Mouse (Mus musculus) heart, embryonic 16.5 days (tissue): ENCODE data around the gene Gm10378. TPM values are rescaled to one million over a fixed set of nuclear protein-coding genes. Genes with fewer than 3 reads are reported as not detected.
"Not testable (repeated sequence)": the region's sequence is repeated elsewhere in the genome, so short reads cannot be mapped to it uniquely, and the experiment has no call there.

ENCODE experiments used
- ATAC-seq: fragments of 200-750 bp; cut with Nextera tagmentation; replicated peaks from 2 replicates; pipeline ENCODE4 v1.8.0; 2017; ENCODE audit warnings: moderate number of reproducible peaks; ENCODE audit not compliant: insufficient read depth, low FRiP score; ENCODE audit errors: extremely low read depth
- H3K27ac ChIP-seq: fragments of 300-500 bp; sonication (generic); 2 replicates; pipeline ENCODE4 v1.5.1; 2014; ENCODE audit warnings: mild to moderate bottlenecking, low read length, control low read depth, moderate library complexity
- H3K27me3 ChIP-seq: fragments of 300-500 bp; sonication (generic); 2 replicates; pipeline ENCODE4 v1.6.1; 2014; ENCODE audit warnings: low read length, mixed read lengths; ENCODE audit not compliant: control insufficient read depth, insufficient read depth
- H3K36me3 ChIP-seq: fragments of 300-500 bp; sonication (generic); 2 replicates; pipeline ENCODE4 v1.6.1; 2014; ENCODE audit not compliant: control insufficient read depth, insufficient read depth
- H3K4me1 ChIP-seq: fragments of 300-500 bp; sonication (generic); 2 replicates; pipeline ENCODE4 v1.6.1; 2014; ENCODE audit warnings: low read length, mixed read lengths; ENCODE audit not compliant: control insufficient read depth, insufficient read depth
- H3K4me2 ChIP-seq: fragments of 300-500 bp; sonication (generic); 2 replicates; pipeline ENCODE4 v1.6.1; 2014; ENCODE audit warnings: low read depth, mild to moderate bottlenecking, control low read depth, low read length
- H3K4me3 ChIP-seq: fragments of 300-500 bp; sonication (generic); 2 replicates; pipeline ENCODE4 v1.5.1; 2014; ENCODE audit warnings: mild to moderate bottlenecking, control low read depth, low read length
- H3K9ac ChIP-seq: fragments of 300-500 bp; sonication (generic); 2 replicates; pipeline ENCODE4 v1.6.1; 2014; ENCODE audit warnings: low read length, control low read depth
- H3K9me3 ChIP-seq: fragments of 300-500 bp; sonication (generic); replicated peaks from 2 replicates; pipeline ENCODE4 v1.6.1; 2016; ENCODE audit warnings: low read length; ENCODE audit not compliant: control insufficient read depth
- WGBS: fragments of 180-500 bp; shearing (Covaris S2); extraction: QIAGEN DNeasy Blood & Tissue Kit; methylation state at CpG from one replicate; pipeline ENCODE4 v1.1.7; 2014; 5-methylcytosine and 5-hydroxymethylcytosine counted together
- microRNA-seq: library from miRNA; unstranded; fragments of <30 nt; microRNA quantifications from one replicate; pipeline ENCODE4, GENCODE M21; 2017
- polyA plus RNA-seq: library from polyadenylated mRNA; unstranded; fragments of >200 nt; fragmentation: Nextera tagmentation; extraction: Ambion mirVana; gene quantifications from 2 replicates; pipeline ENCODE4 v1.2.1, GENCODE M21; 2015

The Gm10378 gene
- polyA plus RNA-seq, result not detected in 2 replicates

DNA sequence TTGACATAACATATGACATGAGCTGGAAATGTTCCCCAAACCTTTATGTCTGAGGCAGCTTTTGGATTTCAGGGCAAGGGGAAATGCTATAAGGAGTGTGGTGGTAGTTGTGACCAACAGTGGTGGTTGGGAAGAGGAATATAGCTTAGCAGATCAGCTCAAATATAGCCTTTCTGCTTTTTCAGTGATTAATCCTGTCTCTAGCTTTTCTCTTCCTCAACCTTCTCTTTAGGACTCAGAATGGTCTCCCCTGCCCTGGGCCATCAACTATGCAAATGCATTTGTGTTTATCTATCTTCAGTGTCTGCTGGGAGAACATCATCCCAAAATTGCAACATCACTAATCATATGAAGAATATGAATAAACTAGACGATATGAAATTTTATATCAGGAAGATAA, at the start of gene Gm10378:
TSS of gene Gm10378 (plus strand) at position 301 of the 400 bp plus-strand sequence.
- WGBS, result no CpG with 5 or more reads among the region's 1 CpGs
- not testable (repeated sequence) for H3K9me3 ChIP-seq, H3K4me3 ChIP-seq, H3K27me3 ChIP-seq, H3K27ac ChIP-seq, ATAC-seq, H3K9ac ChIP-seq, H3K4me2 ChIP-seq, H3K4me1 ChIP-seq, H3K36me3 ChIP-seq

DNA sequence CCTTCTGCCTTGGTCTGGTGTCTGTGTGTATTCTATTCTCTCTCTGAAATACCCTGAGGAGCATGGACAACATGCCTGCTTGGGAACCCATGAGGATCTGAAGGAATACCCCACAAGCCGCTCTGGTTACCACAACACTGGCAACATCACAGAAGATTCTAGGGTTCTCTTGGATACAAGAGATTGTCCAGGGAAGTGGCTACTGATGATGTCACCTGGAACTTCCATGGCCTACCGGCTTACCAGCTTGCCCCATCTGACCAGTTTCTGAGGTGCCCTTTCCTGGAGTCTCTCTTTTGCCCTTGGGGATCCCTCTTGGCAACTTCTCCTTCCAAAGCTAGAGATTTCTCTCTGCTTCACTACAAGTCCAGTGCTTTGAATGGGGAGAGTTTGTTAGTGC, 13.9 kb upstream of the Gm10378 start, which contains the start of gene Gm3633:
TSS of gene Gm3633 (minus strand) at position 101 of the 400 bp plus-strand sequence.
- not testable (repeated sequence) for H3K36me3 ChIP-seq, H3K27ac ChIP-seq, H3K9ac ChIP-seq, H3K4me3 ChIP-seq, H3K4me2 ChIP-seq, H3K9me3 ChIP-seq, H3K27me3 ChIP-seq, H3K4me1 ChIP-seq, ATAC-seq
- WGBS, result 60% methylated on average over 1 of the region's 2 CpGs

Small RNA genes lying within 50 kb of the gene (microRNA-seq; reads per million reads assigned to microRNA genes)
- gene Gm23620, result not detected
- gene Gm25228, result not detected

Other genes starting within 250 kb of the Gm10378 start
- gene Gm8005, start 216.3 kb upstream of the Gm10378 start, polyA plus RNA-seq, result not detected in 2 replicates
- not detected in 2 replicates for gene Gm8011, start 192.1 kb upstream of the Gm10378 start, polyA plus RNA-seq
- gene Gm8020, start 153.6 kb upstream of the Gm10378 start, polyA plus RNA-seq, result not detected in 2 replicates
- not detected in 2 replicates for gene Gm8024, start 131.7 kb upstream of the Gm10378 start, polyA plus RNA-seq
- not detected in 2 replicates for gene Gm17124, start 56.1 kb upstream of the Gm10378 start, polyA plus RNA-seq
- gene Gm3633, start 14.0 kb upstream of the Gm10378 start, polyA plus RNA-seq, result not detected in 2 replicates
- not detected in 2 replicates for gene Gm3015, start 112.9 kb downstream of the Gm10378 start, polyA plus RNA-seq
- gene Gm10377, start 142.0 kb downstream of the Gm10378 start, polyA plus RNA-seq, result not detected in 2 replicates
- not detected in 2 replicates for gene Gm21977, start 197.5 kb downstream of the Gm10378 start, polyA plus RNA-seq